22 mouse cellular contexts compared by ENCODE assay signal in the genomic region with DNA sequence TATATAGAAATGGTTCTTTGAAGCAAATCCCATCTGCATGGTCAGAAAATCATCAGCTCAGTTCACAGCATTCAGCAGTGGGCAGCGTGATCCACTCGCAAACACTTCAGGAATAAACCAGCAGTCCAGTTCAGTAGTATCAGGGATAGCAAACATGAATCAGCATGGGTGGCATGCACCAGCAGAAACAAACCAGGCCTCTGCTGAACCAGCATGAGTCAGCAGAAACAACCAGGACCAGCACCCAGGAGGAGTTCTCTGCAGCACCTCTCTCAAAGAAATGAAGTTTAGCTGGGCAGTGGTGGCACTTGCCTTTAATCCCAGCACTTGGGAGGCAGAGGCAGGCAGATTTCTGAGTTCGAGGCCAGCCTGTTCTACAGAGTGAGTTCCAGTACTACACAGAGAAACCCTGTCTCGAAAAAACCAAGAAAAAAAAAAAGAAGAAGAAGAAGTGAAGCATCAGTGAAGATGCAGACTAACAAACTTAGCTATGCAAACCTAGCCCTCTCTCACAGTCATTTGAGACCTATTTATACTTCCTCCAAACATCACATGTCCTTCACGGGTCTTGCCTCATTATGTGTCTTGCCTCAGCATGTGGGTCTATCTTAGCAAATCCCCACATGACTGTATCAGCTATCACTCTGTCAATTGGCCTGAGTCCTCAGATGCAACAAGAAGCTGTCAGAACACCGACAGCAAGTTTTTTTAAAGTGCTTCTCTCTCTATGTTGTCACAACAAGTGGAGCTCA.
DNase-seq lines count a peak whose midpoint lies in the region.
"Had no signal": no experiment of that assay in that cellular context is flagged by ENCODE, and none has a peak within 500 bp of the region (broad histone marks: within the 10 kb centered on the region; RNA-seq: fewer than 3 reads in every experiment).

No protein-coding gene starts in this region.

- no peaks in the 10 kb centered on the region for H3K36me3 ChIP-seq in macrophage (ENCODE audit: inconsistent target)
- H3K36me3 ChIP-seq: embryonic facial prominence, embryonic 10.5 days; forebrain, embryonic 10.5 days; heart, embryonic 12.5 days; neural tube, embryonic 12.5 days had no signal

- intact Hi-C loops in gastrocnemius, postnatal 36 days (cut with DNase I): no loop called here

- no peaks in the 10 kb centered on the region for H3K79me2 ChIP-seq in macrophage (ENCODE audit: inconsistent target)

- H3K27ac ChIP-seq in macrophage: peak overlapping the region; percentile 32
- H3K27ac ChIP-seq: embryonic facial prominence, embryonic 10.5 days; forebrain, embryonic 10.5 days; hindbrain, postnatal 0 days; neural tube, embryonic 12.5 days had no signal

- 61% methylated on average over 4 of the region's 6 CpGs for WGBS in macrophage (ENCODE audit: missing documents)

- peak; percentile 2 for DNase-seq in adrenal gland, postnatal 25 days
- DNase-seq in adrenal gland, adult 8-10 months: no peak
- peak; percentile 70 for DNase-seq in A20 (ENCODE audit: low read depth, low spot score)
- peak; percentile 1 for DNase-seq in c-Kit-positive CD71-positive TER-119-positive erythroid progenitor cells, embryonic 14.5 days (ENCODE audit: low spot score)
- DNase-seq in gastrocnemius, postnatal 36 days: no peak
- DNase-seq in ovary, postnatal 14 days (ENCODE audit: low spot score): no peak
- DNase-seq: cerebellum, postnatal 10 days; gastrocnemius, postnatal 10 days; heart, adult 18-20 months; heart, postnatal 10 days; kidney, adult 9 months; kidney, postnatal 14 days; lung, adult 18-20 months; midbrain, embryonic 14.5 days; right cerebral cortex, postnatal 4 days; thymus, postnatal 4 days had no signal

- no peak overlapping the region for H3K4me3 ChIP-seq in macrophage (ENCODE audit: inconsistent target)
- H3K4me3 ChIP-seq: embryonic facial prominence, embryonic 10.5 days; forebrain, embryonic 10.5 days; heart, embryonic 12.5 days; neural tube, embryonic 12.5 days had no signal

Comparison
In these comparisons a context has a peak if more than half of its experiments do, and no peak if none do; other contexts are left out.
1. DNase-seq: peak in adrenal gland, postnatal 25 days (single experiment), A20 (single experiment) and c-Kit-positive CD71-positive TER-119-positive erythroid progenitor cells, embryonic 14.5 days (single experiment); none in adrenal gland, adult 8-10 months (single experiment), gastrocnemius, postnatal 36 days (0 of 2) and ovary, postnatal 14 days (single experiment).